Mouse (Mus musculus) naive thymus-derived CD4-positive, alpha-beta T cell, adult 2 months (primary cell): ENCODE measurements around the gene Cldn34b3.
"Not testable (repeated sequence)": the region's sequence is repeated elsewhere in the genome, so short reads cannot be mapped to it uniquely, and the experiment has no call there.

ENCODE experiments used
- DNase-seq: peaks from one replicate; pipeline ENCODE4 v3.0.0-alpha.2; 2011; ENCODE audit warnings: low read depth

The Cldn34b3 gene

GRCm38 (mm10) chrX:76264004-76264403, at the start of gene Cldn34b3:
Gene Cldn34b3, plus strand, starts transcription at chrX:76264304.
- DNase-seq: not testable (repeated sequence)
